Mouse (Mus musculus): Measurements from ENCODE around the gene Slco2a1. TPM values are rescaled to one million over a fixed set of nuclear protein-coding genes. Genes with fewer than 3 reads are reported as not detected.

Slco2a1 gene
- polyA plus RNA-seq, 1 experiment from 2014 or later, result 1.7 TPM

DNA sequence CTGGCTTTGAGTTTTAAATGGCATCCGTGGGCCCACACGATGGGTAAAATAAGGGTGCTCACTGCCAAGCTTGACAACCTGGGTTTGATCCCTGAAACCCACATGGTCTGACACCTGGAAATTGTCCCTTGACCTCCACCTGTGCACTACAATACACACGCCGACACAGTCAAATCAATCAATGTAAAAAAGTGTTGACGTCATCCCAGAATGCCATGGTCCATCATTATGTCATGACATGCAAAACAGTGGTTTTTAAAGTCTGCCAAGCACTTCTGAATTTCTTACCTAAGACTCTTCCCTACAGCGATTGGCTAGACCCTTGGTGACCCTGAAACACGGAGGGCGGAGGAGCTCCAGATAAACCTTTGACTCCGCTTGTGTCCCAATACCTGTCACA lies 23.9 kb upstream of the Slco2a1 start:
- peaks cover 7% of the 10 kb centered on the region; the same call in 1 of the 2 replicates for H3K4me1 ChIP-seq
- H3K27ac ChIP-seq, result no peak overlapping the region
- H3K36me3 ChIP-seq, result no peaks in the 10 kb centered on the region
- no peak overlapping the region for H3K9ac ChIP-seq
- H3K4me3 ChIP-seq, result no peak overlapping the region
- ATAC-seq, result no peak
- H3K4me2 ChIP-seq, result no peak overlapping the region
- WGBS (ENCODE audit: insufficient replicate concordance), result 79% methylated on average over 9 of the region's 9 CpGs
- H3K27me3 ChIP-seq (replicated peaks), result no peaks in the 10 kb centered on the region
- no peaks in the 10 kb centered on the region for H3K9me3 ChIP-seq (replicated peaks)

DNA sequence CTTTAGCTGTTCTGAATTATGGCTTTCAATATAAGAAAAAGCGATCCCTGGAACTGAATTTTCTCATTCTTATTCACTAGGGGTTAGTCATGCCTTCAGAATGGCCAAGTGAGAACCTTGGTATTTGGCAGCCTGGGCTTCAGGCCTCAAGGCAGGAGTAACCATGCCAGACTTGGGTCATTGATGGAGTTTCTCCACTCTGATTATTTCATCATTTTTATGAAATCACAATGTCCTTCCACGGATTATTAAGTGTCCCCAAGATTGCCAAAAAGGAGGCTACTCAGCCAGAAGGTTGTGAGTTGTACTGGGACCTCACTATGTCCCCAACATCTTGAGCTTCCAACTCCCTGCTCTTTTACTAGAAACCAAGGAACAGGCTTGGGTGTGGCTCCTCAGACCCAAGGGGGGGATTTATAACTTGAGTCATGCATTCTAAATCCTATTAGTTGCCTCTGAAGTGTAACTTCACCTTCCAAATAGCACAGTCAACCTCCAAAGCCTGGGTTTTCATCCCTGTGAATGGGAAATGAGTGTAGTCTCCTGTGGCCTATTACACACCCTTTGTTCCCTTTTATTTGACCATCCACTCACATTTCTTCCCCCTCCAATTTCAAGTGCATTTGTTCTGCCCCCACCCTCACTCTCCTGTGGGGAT lies 16.0 kb upstream of the Slco2a1 start:
- Histone ChIP-seq H3K27ac (no peak overlapping the region), H3K9ac (no peak overlapping the region), H3K4me1 (no peaks in the 10 kb centered on the region), H3K36me3 (no peaks in the 10 kb centered on the region), H3K9me3 (replicated peaks) (no peaks in the 10 kb centered on the region), H3K4me2 (no peak overlapping the region), H3K27me3 (replicated peaks) (no peaks in the 10 kb centered on the region), H3K4me3 (no peak overlapping the region)
- no peak for ATAC-seq
- 61% methylated on average over 2 of the region's 2 CpGs for WGBS (ENCODE audit: insufficient replicate concordance)

DNA sequence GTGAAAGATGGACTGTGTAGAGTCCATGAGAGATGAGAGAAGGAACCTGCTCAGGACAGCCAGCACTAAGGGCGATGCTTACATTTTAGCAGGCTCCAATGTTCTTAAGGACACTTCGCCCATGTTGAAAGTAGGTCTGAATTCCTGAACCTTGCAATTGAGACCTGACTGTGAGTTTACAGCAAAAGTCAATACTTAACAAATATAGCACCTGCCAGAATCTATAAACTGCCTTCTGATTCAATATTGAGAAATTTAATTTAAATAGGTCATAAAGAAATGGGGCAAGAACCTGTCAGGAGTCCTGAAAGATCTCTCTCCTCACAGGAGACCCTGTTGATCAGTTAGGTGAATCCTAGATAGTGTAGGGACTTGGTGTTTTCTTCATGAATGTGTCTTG lies 12.6 kb upstream of the Slco2a1 start:
- no peak overlapping the region for H3K4me2 ChIP-seq
- H3K9ac ChIP-seq, result no peak overlapping the region
- H3K27me3 ChIP-seq (replicated peaks), result no peaks in the 10 kb centered on the region; the same call in 1 of the 2 replicates
- H3K36me3 ChIP-seq, result no peaks in the 10 kb centered on the region
- no peak for ATAC-seq
- no peaks in the 10 kb centered on the region; the same call in 1 of the 2 replicates for H3K4me1 ChIP-seq
- H3K4me3 ChIP-seq, result no peak overlapping the region
- 77% methylated on average over 2 of the region's 2 CpGs for WGBS (ENCODE audit: insufficient replicate concordance)
- no peak overlapping the region for H3K27ac ChIP-seq
- no peaks in the 10 kb centered on the region for H3K9me3 ChIP-seq (replicated peaks)

DNA sequence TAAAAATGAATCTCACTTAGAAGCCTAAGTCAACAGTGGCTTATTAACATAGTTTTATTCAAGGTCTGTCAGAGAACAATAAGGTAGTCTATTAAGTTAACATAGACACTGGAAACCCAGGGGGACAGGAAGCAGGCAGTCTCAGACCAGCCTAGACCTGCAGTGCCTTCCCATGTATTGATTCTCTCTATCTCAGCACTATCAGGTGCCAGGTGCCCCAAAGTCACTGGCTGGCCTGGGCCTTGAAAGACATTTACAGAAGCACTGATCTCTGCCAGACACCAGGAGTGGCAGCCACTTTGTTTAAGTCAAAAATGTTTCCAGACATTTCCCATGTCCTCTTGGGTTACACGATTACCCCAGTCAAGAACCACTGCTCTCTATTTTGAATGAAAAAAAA lies 11.4 kb upstream of the Slco2a1 start:
- H3K9ac ChIP-seq, result no peak overlapping the region
- no peak overlapping the region for H3K4me2 ChIP-seq
- 61% methylated on average over 1 of the region's 1 CpGs for WGBS (ENCODE audit: insufficient replicate concordance)
- no peaks in the 10 kb centered on the region for H3K9me3 ChIP-seq (replicated peaks)
- H3K27me3 ChIP-seq (replicated peaks), result no peaks in the 10 kb centered on the region; the same call in 1 of the 2 replicates
- H3K36me3 ChIP-seq, result no peaks in the 10 kb centered on the region
- H3K27ac ChIP-seq, result no peak overlapping the region
- no peak for ATAC-seq
- H3K4me3 ChIP-seq, result no peak overlapping the region
- no peaks in the 10 kb centered on the region; the same call in 1 of the 2 replicates for H3K4me1 ChIP-seq

DNA sequence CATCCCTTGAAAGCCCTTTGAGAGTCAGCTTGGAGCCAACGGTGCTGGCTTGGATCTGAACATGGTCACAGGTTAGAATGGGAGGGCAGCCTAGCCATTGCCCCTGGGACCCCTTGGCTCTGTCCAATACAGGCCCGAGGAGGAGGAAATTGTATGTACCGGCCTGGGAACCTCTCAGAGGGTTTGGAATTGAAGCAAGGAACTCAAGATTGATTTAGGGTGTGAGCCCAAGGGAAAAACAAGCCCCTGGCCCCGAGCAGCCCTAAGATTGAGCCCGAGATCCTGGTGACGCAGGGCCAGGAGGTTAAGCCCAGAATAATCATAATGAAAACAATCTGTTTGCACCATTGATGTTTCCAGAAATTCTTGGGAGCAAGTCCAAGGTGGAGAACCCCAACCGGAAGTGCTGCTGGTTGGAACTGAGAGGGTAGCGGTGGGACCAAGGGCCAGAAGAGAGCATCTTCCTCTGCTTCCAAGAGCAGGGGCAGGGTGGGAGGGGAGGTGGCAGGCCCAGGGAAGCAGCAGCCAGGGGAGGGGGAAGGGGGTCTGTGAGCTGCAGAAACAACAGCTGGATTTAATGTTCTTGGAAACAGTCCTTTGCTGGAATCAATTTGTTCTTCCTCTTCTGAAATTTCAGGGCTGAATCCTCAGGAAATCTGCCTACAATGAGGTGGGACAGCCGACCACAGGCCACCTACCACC lies 10.6 kb upstream of the Slco2a1 start:
- Histone ChIP-seq H3K4me1 (no peaks in the 10 kb centered on the region; the same call in 1 of the 2 replicates), H3K36me3 (no peaks in the 10 kb centered on the region), H3K27me3 (replicated peaks) (no peaks in the 10 kb centered on the region; the same call in 1 of the 2 replicates), H3K9me3 (replicated peaks) (no peaks in the 10 kb centered on the region), H3K27ac (no peak overlapping the region), H3K9ac (no peak overlapping the region), H3K4me2 (no peak overlapping the region), H3K4me3 (no peak overlapping the region)
- ATAC-seq, result no peak
- 62% methylated on average over 9 of the region's 9 CpGs for WGBS (ENCODE audit: insufficient replicate concordance)

DNA sequence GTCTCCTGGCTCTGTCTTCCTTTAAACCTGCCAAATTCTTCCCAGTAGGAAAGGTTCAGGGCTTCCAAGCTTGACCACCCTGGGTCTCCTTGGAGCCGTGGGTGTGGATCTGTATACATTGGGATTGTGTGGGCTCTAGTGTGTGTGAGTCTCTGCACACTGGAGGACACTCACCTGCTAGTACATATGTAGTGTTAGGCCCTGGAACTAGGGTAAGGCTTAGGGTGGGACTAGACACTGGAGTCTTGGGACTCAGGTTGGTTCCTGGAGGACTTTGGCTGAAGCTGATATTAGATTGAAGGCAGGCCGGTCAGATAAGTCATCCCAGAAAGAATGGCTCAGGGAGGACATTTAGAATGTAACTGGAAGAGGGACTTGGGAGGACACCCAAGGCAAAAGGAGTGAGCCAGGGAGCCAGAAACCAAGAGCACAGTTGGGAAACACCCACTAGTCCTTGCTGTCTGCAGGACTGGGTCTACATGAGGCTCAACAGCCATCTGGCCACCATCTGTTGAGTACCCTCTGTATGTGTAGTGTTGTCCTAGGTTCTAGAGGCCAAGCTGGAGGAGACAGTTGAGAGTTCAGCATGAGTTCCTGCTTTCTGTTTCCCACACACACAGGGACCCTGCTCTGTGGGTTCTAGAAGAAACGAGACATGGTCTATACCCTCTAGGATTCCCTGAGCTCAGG lies 9.4 kb upstream of the Slco2a1 start:
- no peaks in the 10 kb centered on the region; the same call in 1 of the 2 replicates for H3K27me3 ChIP-seq (replicated peaks)
- no peak overlapping the region for H3K9ac ChIP-seq
- no peaks in the 10 kb centered on the region for H3K9me3 ChIP-seq (replicated peaks)
- H3K4me3 ChIP-seq, result no peak overlapping the region
- ATAC-seq, result no peak
- WGBS (ENCODE audit: insufficient replicate concordance), result 64% methylated on average over 3 of the region's 3 CpGs
- H3K36me3 ChIP-seq, result no peaks in the 10 kb centered on the region
- no peak overlapping the region for H3K4me2 ChIP-seq
- H3K27ac ChIP-seq, result no peak overlapping the region
- no peaks in the 10 kb centered on the region; the same call in 1 of the 2 replicates for H3K4me1 ChIP-seq

DNA sequence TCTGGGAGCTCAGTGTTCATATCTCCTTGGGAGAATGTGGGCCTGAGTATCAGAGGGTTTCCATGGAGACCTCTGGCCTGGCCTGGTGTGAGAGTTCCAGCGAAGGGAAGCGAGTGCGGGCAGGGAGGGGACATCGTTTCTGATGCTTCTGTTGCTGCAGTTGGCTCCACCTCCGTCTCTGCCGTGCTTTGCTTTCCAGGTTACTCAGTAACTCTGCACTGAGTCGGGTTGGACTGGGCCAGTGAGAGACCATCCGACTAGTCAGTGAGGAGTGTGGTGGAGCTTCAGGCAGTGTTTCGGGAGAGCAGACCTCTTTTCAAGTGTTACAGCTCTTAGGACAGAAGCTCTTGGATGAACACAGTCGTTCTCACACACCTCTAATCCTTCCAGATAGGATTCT lies 8.6 kb upstream of the Slco2a1 start:
- no peaks in the 10 kb centered on the region for H3K9me3 ChIP-seq (replicated peaks)
- H3K9ac ChIP-seq, result no peak overlapping the region
- peaks cover 2% of the 10 kb centered on the region; the same call in 1 of the 2 replicates for H3K4me1 ChIP-seq
- H3K4me3 ChIP-seq, result no peak overlapping the region
- H3K36me3 ChIP-seq, result no peaks in the 10 kb centered on the region
- H3K27ac ChIP-seq, result peak overlapping the region; percentile 40; the same call in 1 of the 2 replicates
- 44% methylated on average over 10 of the region's 10 CpGs for WGBS (ENCODE audit: insufficient replicate concordance)
- 0 out of 2 replicates have a peak overlapping the region, but pooled peaks have one; percentile 12 for H3K4me2 ChIP-seq
- no peaks in the 10 kb centered on the region; the same call in 1 of the 2 replicates for H3K27me3 ChIP-seq (replicated peaks)
- ATAC-seq, result peak; percentile 65

DNA sequence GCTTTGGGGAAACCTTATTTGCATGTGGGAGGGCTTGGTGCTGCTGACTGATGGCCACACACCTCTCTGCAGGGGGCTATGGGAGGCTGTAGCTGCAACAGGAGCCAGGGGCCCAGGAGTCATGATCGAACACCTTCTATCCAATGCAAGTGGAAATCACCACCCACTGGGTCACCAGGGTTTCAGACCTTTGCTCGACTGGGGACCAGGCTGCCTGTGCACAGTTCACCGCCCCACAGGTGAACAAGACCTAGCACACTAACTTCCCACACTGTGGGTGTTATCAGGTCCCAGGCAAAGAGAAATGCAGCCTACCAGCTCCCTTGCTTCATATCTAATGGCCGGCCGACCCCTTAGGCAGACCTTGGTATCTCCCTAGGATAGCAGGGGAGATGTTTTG lies 8.1 kb upstream of the Slco2a1 start:
- H3K9me3 ChIP-seq (replicated peaks), result no peaks in the 10 kb centered on the region
- H3K27me3 ChIP-seq (replicated peaks), result no peaks in the 10 kb centered on the region; the same call in 1 of the 2 replicates
- H3K9ac ChIP-seq, result no peak overlapping the region
- WGBS (ENCODE audit: insufficient replicate concordance), result 69% methylated on average over 5 of the region's 5 CpGs
- H3K27ac ChIP-seq, result peak overlapping the region; percentile 40; the same call in 1 of the 2 replicates
- H3K4me2 ChIP-seq, result 0 out of 2 replicates have a peak overlapping the region, but pooled peaks have one; percentile 12
- peak; percentile 23; the same call in 1 of the 2 replicates for ATAC-seq
- H3K4me3 ChIP-seq, result no peak overlapping the region
- H3K4me1 ChIP-seq, result peaks cover 5% of the 10 kb centered on the region; the same call in 1 of the 2 replicates
- H3K36me3 ChIP-seq, result no peaks in the 10 kb centered on the region

DNA sequence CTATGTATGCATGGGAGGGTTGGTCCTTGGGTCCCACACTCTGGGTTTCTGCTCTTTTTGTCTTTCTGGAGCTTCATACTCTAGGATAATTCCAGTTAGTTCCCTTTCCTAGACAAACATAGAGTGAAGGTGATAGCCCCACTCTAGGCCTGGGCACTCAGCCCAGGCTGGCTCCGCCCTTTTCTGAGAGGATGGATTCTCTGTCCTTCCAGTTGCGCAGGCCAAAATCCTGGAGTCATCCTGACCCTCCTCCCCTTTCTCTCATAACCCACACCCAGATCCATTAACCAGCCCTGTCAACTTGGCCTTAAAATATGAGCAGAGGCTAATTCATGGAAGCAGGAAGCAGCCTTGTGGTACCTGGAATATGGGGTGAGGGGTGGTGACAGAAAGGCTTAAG lies 6.7 kb upstream of the Slco2a1 start:
- Histone ChIP-seq H3K9me3 (replicated peaks) (no peaks in the 10 kb centered on the region), H3K9ac (no peak overlapping the region), H3K4me2 (no peak overlapping the region), H3K27me3 (replicated peaks) (no peaks in the 10 kb centered on the region; the same call in 1 of the 2 replicates), H3K4me1 (peaks cover 5% of the 10 kb centered on the region; the same call in 1 of the 2 replicates), H3K27ac (no peak overlapping the region), H3K4me3 (no peak overlapping the region), H3K36me3 (no peaks in the 10 kb centered on the region)
- ATAC-seq, result no peak
- 82% methylated on average over 2 of the region's 2 CpGs for WGBS (ENCODE audit: insufficient replicate concordance)

DNA sequence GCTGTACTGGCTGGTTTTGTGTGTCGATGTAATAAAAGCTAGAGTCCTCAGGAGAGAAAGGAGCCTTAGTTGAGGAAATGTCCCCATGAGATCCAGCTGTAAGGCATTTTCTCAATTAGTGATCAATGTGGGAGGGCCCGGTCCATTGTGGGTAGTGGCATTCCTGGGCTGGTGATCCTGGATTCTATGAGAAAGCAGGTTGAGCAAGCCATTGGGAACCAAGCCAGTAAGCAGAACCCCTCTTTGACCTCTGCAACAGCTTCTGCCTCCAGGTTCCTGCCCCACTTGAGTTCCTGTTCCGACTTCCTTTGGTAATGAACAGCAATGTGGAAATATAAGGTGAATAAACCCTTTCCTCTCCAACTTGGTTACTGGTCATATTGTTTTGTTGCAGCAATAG lies 6.1 kb upstream of the Slco2a1 start:
- peaks cover 5% of the 10 kb centered on the region; the same call in 1 of the 2 replicates for H3K4me1 ChIP-seq
- no peak overlapping the region for H3K9ac ChIP-seq
- no peak for ATAC-seq
- no peaks in the 10 kb centered on the region; the same call in 1 of the 2 replicates for H3K27me3 ChIP-seq (replicated peaks)
- H3K4me2 ChIP-seq, result no peak overlapping the region
- 74% methylated on average over 3 of the region's 3 CpGs for WGBS (ENCODE audit: insufficient replicate concordance)
- no peaks in the 10 kb centered on the region for H3K9me3 ChIP-seq (replicated peaks)
- H3K27ac ChIP-seq, result no peak overlapping the region
- no peaks in the 10 kb centered on the region for H3K36me3 ChIP-seq
- H3K4me3 ChIP-seq, result no peak overlapping the region

DNA sequence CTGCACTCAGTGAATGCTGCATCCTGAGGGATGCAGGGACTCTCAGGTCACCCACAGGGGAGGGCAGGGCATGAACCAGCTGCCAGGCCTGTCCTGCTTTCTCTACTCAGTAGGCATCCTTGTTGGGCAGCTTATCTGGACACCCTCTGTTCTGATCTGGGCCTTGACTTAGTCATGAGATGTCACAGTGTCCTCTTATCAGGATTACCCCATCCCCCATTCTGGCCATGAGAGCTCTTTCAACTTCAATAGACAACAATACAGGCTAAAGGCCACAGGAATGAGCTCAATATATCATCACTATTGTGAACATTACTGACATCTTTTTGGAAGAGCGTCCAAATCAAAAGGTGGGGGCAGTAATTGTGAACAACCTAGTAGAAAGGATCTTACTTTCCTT lies 3.4 kb upstream of the Slco2a1 start:
- no peak for ATAC-seq
- Histone ChIP-seq H3K36me3 (no peaks in the 10 kb centered on the region), H3K9ac (no peak overlapping the region), H3K27me3 (replicated peaks) (no peaks in the 10 kb centered on the region; the same call in 1 of the 2 replicates), H3K27ac (no peak overlapping the region), H3K4me2 (no peak overlapping the region), H3K9me3 (replicated peaks) (no peaks in the 10 kb centered on the region), H3K4me3 (no peak overlapping the region), H3K4me1 (peaks cover 5% of the 10 kb centered on the region; the same call in 1 of the 2 replicates)
- 76% methylated on average over 1 of the region's 1 CpGs for WGBS (ENCODE audit: insufficient replicate concordance)

DNA sequence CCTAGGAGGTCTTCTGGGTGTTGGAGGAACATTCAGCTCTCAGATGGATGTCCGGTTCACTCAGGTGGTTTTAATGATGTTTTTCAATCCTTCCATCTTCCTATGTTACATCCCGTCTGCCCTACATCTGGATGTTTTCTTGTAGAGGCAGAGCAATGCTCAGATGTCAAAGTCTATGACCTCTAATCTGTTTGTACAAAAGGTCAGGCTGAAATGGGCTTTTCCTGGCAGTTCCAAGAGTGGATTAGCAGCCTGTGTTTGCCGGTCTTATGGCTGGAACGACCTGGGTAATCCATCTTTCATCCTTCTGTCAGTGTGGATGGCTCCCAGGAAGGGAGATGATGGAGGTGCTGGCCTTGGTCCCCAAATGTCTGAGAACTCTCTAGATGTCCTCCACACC lies 2.6 kb upstream of the Slco2a1 start:
- H3K9ac ChIP-seq, result no peak overlapping the region
- no peaks in the 10 kb centered on the region for H3K9me3 ChIP-seq (replicated peaks)
- H3K4me1 ChIP-seq, result peaks cover 5% of the 10 kb centered on the region; the same call in 1 of the 2 replicates
- 49% methylated on average over 4 of the region's 4 CpGs for WGBS (ENCODE audit: insufficient replicate concordance)
- no peaks in the 10 kb centered on the region for H3K27me3 ChIP-seq (replicated peaks)
- no peak for ATAC-seq
- H3K36me3 ChIP-seq, result no peaks in the 10 kb centered on the region
- no peak overlapping the region for H3K27ac ChIP-seq
- no peak overlapping the region for H3K4me3 ChIP-seq
- no peak overlapping the region for H3K4me2 ChIP-seq
